Mouse (Mus musculus) G1E (cell line): ENCODE data around the gene Map1s.

ENCODE experiments used
- CTCF ChIP-seq: IDR thresholded peaks from 2 replicates; pipeline ENCODE4 v1.5.1; 2012; ENCODE audit warnings: low read depth, low read length, inconsistent platforms, mixed read lengths
- GATA1 ChIP-seq: IDR thresholded peaks from 2 replicates; pipeline ENCODE4 v1.6.1; 2012; ENCODE audit warnings: borderline replicate concordance, low read length, inconsistent platforms, mixed read lengths

- TF ChIP-seq GATA1 (no peak), CTCF (no peak)
Observed at GRCm38 (mm10) chr8:70924151-70924550, 18.4 kb downstream of the Map1s start.
